In the genomic region with DNA sequence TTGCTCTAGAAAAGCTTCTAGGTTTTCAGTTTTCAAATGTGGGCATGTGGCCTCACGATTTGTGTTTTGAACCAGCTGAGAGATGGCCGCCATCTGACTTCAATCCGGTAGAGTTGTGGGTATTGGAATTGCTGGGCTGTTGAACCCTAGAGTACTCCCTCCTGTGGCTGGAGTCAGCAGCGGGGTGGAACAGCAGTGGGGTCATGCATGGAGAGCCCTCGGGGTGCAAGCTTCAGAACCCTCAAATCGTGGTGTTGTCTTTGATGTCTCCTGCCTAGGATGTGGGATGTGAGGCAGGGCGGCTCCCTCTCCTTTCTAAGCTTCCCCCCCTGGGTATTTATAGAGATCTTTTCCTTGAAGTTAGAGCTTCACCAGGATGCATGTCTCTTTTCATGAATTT, we compare ENCODE assay signal across 28 mouse cellular contexts. TPM values are rescaled to one million over a fixed set of nuclear protein-coding genes. Genes with fewer than 3 reads are reported as not detected.
"Had no signal": no experiment of that assay in that cellular context is flagged by ENCODE, and none has a peak within 500 bp of the region (broad histone marks: within the 10 kb centered on the region; RNA-seq: fewer than 3 reads in every experiment).

No protein-coding gene starts in this region.

- H3K4me1 ChIP-seq: heart, embryonic 10.5 days; heart, embryonic 12.5 days; hindbrain, embryonic 10.5 days; hindbrain, embryonic 12.5 days; intestine, embryonic 15.5 days; limb, embryonic 10.5 days; limb, embryonic 12.5 days; liver, embryonic 12.5 days had no signal

- ATAC-seq: hindbrain, embryonic 16.5 days; inflammation-experienced regulatory T-cells, adult 6 months; intestine, embryonic 15.5 days; intestine, postnatal 0 days; liver, embryonic 12.5 days had no signal

- H3K27me3 ChIP-seq: heart, embryonic 12.5 days; hindbrain, embryonic 12.5 days; intestine, embryonic 15.5 days; limb, embryonic 12.5 days; liver, embryonic 12.5 days had no signal

- H3K9ac ChIP-seq: heart, embryonic 12.5 days; hindbrain, embryonic 12.5 days; hindbrain, embryonic 14.5 days; intestine, embryonic 15.5 days; limb, embryonic 12.5 days; liver, embryonic 12.5 days; liver, embryonic 14.5 days had no signal

- H3K9me3 ChIP-seq: heart, embryonic 10.5 days; heart, embryonic 12.5 days; hindbrain, embryonic 10.5 days; hindbrain, embryonic 12.5 days; intestine, embryonic 15.5 days; limb, embryonic 10.5 days; limb, embryonic 12.5 days; liver, embryonic 12.5 days had no signal

- DNase-seq: gastrocnemius, adult 2 months; gastrocnemius, postnatal 10 days; gastrocnemius, postnatal 25 days; heart, postnatal 10 days; heart, postnatal 4 days; kidney, adult 18-20 months; kidney, adult 8-10 months; kidney, postnatal 10 days; kidney, postnatal 25 days; kidney, postnatal 4 days had no signal

- H3K36me3 ChIP-seq: heart, embryonic 10.5 days; heart, embryonic 12.5 days; hindbrain, embryonic 10.5 days; hindbrain, embryonic 12.5 days; intestine, embryonic 15.5 days; limb, embryonic 10.5 days; limb, embryonic 12.5 days; liver, embryonic 12.5 days had no signal

- H3K27ac ChIP-seq: gastrocnemius, adult 2 months; heart, embryonic 10.5 days; hindbrain, embryonic 10.5 days; hindbrain, embryonic 12.5 days; hindbrain, embryonic 14.5 days; intestine, embryonic 15.5 days; left cerebral cortex, adult 2 months; limb, embryonic 10.5 days; limb, embryonic 12.5 days; liver, embryonic 12.5 days; liver, embryonic 14.5 days had no signal

- H3K4me3 ChIP-seq: gastrocnemius, adult 2 months; heart, embryonic 10.5 days; heart, embryonic 12.5 days; hindbrain, embryonic 10.5 days; hindbrain, embryonic 12.5 days; intestine, embryonic 15.5 days; left cerebral cortex, adult 2 months; limb, embryonic 10.5 days; limb, embryonic 12.5 days; liver, embryonic 12.5 days had no signal

- H3K4me2 ChIP-seq: heart, embryonic 12.5 days; hindbrain, embryonic 12.5 days; hindbrain, embryonic 14.5 days; intestine, embryonic 15.5 days; limb, embryonic 12.5 days; liver, embryonic 12.5 days had no signal

RNA-seq across cellular contexts. Expression of a gene that starts 52.7 kb away (rescaled TPM):
- total RNA-seq: gastrocnemius, adult 2 months; gastrocnemius, postnatal 25 days; granulocyte monocyte progenitor cell, adult 5-6 weeks; heart, adult 8-10 months; heart, postnatal 10 days; heart, postnatal 25 days; heart, postnatal 4 days; liver, adult 2 months had no signal
- polyA plus RNA-seq: inflammation-experienced regulatory T-cells, adult 6 months; limb, embryonic 10.5 days; liver, adult 2 months had no signal
